Mouse (Mus musculus): ENCODE measurements around the gene Ptpdc1.
A peak's percentile ranks its signal among the peaks of the same experiment; 100 is the strongest.

The Ptpdc1 gene

GRCm38 (mm10) chr13:48582688-48583379 lies 42.6 kb downstream of the Ptpdc1 start:
- DNase-seq = no peak

GRCm38 (mm10) chr13:48578616-48579015 lies 46.8 kb downstream of the Ptpdc1 start:
- DNase-seq = no peak

GRCm38 (mm10) chr13:48577836-48578235 lies 47.6 kb downstream of the Ptpdc1 start:
- no peak for DNase-seq

- DNase-seq = no peak
Observed at GRCm38 (mm10) chr13:48577007-48577406, 48.5 kb downstream of the Ptpdc1 start.

GRCm38 (mm10) chr13:48574718-48575117 lies 50.7 kb downstream of the Ptpdc1 start:
- DNase-seq = no peak

GRCm38 (mm10) chr13:48573525-48574355 lies 51.7 kb downstream of the Ptpdc1 start:
- no peak for DNase-seq

GRCm38 (mm10) chr13:48572127-48572526 lies 53.3 kb downstream of the Ptpdc1 start:
- DNase-seq = no peak

GRCm38 (mm10) chr13:48571298-48571697 lies 54.2 kb downstream of the Ptpdc1 start:
- DNase-seq = peak; percentile 18

- DNase-seq = no peak
Observed at GRCm38 (mm10) chr13:48569576-48570132, 55.8 kb downstream of the Ptpdc1 start.

GRCm38 (mm10) chr13:48567646-48568045 lies 57.8 kb downstream of the Ptpdc1 start:
- no peak for DNase-seq

- DNase-seq = peak; percentile 42
Observed at GRCm38 (mm10) chr13:48566116-48566935, 59.1 kb downstream of the Ptpdc1 start.

GRCm38 (mm10) chr13:48564881-48565600 lies 60.4 kb downstream of the Ptpdc1 start:
- no peak for DNase-seq

- DNase-seq = no peak
Observed at GRCm38 (mm10) chr13:48562336-48562735, 63.1 kb downstream of the Ptpdc1 start.

GRCm38 (mm10) chr13:48561481-48561880 lies 64.0 kb downstream of the Ptpdc1 start:
- no peak for DNase-seq

GRCm38 (mm10) chr13:48555976-48556375 lies 69.5 kb downstream of the Ptpdc1 start:
- no peak for DNase-seq

- no peak for DNase-seq
Observed at GRCm38 (mm10) chr13:48554552-48554951, 70.9 kb downstream of the Ptpdc1 start.

GRCm38 (mm10) chr13:48553511-48553910 lies 72.0 kb downstream of the Ptpdc1 start:
- DNase-seq = no peak

- peak; percentile 91 for DNase-seq
Observed at GRCm38 (mm10) chr13:48552181-48553090, 73.0 kb downstream of the Ptpdc1 start.

GRCm38 (mm10) chr13:48548296-48548695 lies 77.2 kb downstream of the Ptpdc1 start:
- DNase-seq = no peak

GRCm38 (mm10) chr13:48547623-48548022 lies 77.8 kb downstream of the Ptpdc1 start:
- no peak for DNase-seq

GRCm38 (mm10) chr13:48546330-48546917 lies 79.0 kb downstream of the Ptpdc1 start:
- peak; percentile 100 for DNase-seq

Data from right cerebral cortex, postnatal 25 days (tissue).